Mouse (Mus musculus): ENCODE measurements around the gene Ell.
"Not testable (repeated sequence)": the region's sequence is repeated elsewhere in the genome, so short reads cannot be mapped to it uniquely, and the experiment has no call there.

Ell gene

GRCm38 (mm10) chr8:70562802-70563201 is 23.5 kb downstream of the Ell start:
- peak in 1 of 2 experiments; percentile 57 for DNase-seq (ENCODE audit: low spot score in 2 of 2)

- DNase-seq (ENCODE audit: low spot score in 2 of 2): no peak
Observed at GRCm38 (mm10) chr8:70563763-70564387, 24.6 kb downstream of the Ell start.

- DNase-seq (ENCODE audit: low spot score in 2 of 2): no peak
Observed at GRCm38 (mm10) chr8:70564696-70565235, 25.5 kb downstream of the Ell start.

GRCm38 (mm10) chr8:70565561-70565960 is 26.3 kb downstream of the Ell start:
- DNase-seq (ENCODE audit: low spot score in 2 of 2): no peak

- DNase-seq (ENCODE audit: low spot score in 2 of 2): no peak
Observed at GRCm38 (mm10) chr8:70570360-70570759, 31.1 kb downstream of the Ell start.

- no peak for DNase-seq (ENCODE audit: low spot score in 2 of 2)
Observed at GRCm38 (mm10) chr8:70570990-70571389, 31.7 kb downstream of the Ell start.

- no peak for DNase-seq (ENCODE audit: low spot score in 2 of 2)
Observed at GRCm38 (mm10) chr8:70574302-70574701, 35.0 kb downstream of the Ell start.

- no peak for DNase-seq (ENCODE audit: low spot score in 2 of 2)
Observed at GRCm38 (mm10) chr8:70574915-70575314, 35.7 kb downstream of the Ell start.

GRCm38 (mm10) chr8:70577207-70577606 is 38.0 kb downstream of the Ell start:
- no peak for DNase-seq (ENCODE audit: low spot score in 2 of 2)

GRCm38 (mm10) chr8:70583476-70584387 is 44.5 kb downstream of the Ell start:
- DNase-seq (ENCODE audit: low spot score in 2 of 2): peak in 1 of 2 experiments; percentile 77

- DNase-seq (ENCODE audit: low spot score in 2 of 2): no peak
Observed at GRCm38 (mm10) chr8:70584606-70585257, 45.5 kb downstream of the Ell start.

- DNase-seq (ENCODE audit: low spot score in 2 of 2): peak in 1 of 2 experiments; percentile 66
Observed at GRCm38 (mm10) chr8:70585258-70585652, 46.0 kb downstream of the Ell start.

GRCm38 (mm10) chr8:70587955-70588354 is 48.7 kb downstream of the Ell start:
- not testable (repeated sequence) for DNase-seq (ENCODE audit: low spot score in 2 of 2)

GRCm38 (mm10) chr8:70591569-70591968 is 52.3 kb downstream of the Ell start:
- no peak for DNase-seq (ENCODE audit: low spot score in 2 of 2)

GRCm38 (mm10) chr8:70593173-70593572 is 53.9 kb downstream of the Ell start:
- DNase-seq (ENCODE audit: low spot score in 2 of 2): no peak

GRCm38 (mm10) chr8:70593961-70594609 is 54.8 kb downstream of the Ell start, which contains the start of gene Isyna1:
Isyna1 (plus strand) TSS chr8:70594373.
- DNase-seq (ENCODE audit: low spot score in 2 of 2): peak; percentile 80 to 88

GRCm38 (mm10) chr8:70594621-70595564 is 55.6 kb downstream of the Ell start:
- no peak for DNase-seq (ENCODE audit: low spot score in 2 of 2)

GRCm38 (mm10) chr8:70595811-70596210 is 56.6 kb downstream of the Ell start:
- no peak for DNase-seq (ENCODE audit: low spot score in 2 of 2)

GRCm38 (mm10) chr8:70596216-70596615 is 57.0 kb downstream of the Ell start:
- no peak for DNase-seq (ENCODE audit: low spot score in 2 of 2)

- DNase-seq (ENCODE audit: low spot score in 2 of 2): no peak
Observed at GRCm38 (mm10) chr8:70596775-70597416, 57.6 kb downstream of the Ell start.
